Mouse (Mus musculus) thymus, adult 2 months (tissue): Measurements from ENCODE around the gene Fgf12.

Experiments
- CTCF ChIP-seq: fragments of 200-500 bp; IDR thresholded peaks from 2 replicates; pipeline ENCODE4 v1.5.1; 2012; ENCODE audit warnings: mild to moderate bottlenecking, control low read depth, low read length, moderate library complexity, borderline replicate concordance; ENCODE audit not compliant: control insufficient read depth, poor library complexity, insufficient read depth; ENCODE audit errors: extremely low read depth
- POLR2A ChIP-seq: fragments of 200-500 bp; IDR thresholded peaks from 2 replicates; pipeline ENCODE4 v1.6.1; 2012; ENCODE audit warnings: mild to moderate bottlenecking, low read length, control low read depth, moderate library complexity; ENCODE audit not compliant: control insufficient read depth, poor library complexity, insufficient read depth; ENCODE audit errors: extremely low read depth

GRCm38 (mm10) chr16:28254303-28254702 is 498.6 kb downstream of the Fgf12 start:
- TF ChIP-seq CTCF (no peak), POLR2A (no peak)
